Mouse (Mus musculus): ENCODE measurements around the gene Klhl41. TPM values are rescaled to one million over a fixed set of nuclear protein-coding genes. Genes with fewer than 3 reads are reported as not detected.

The Klhl41 gene
- total RNA-seq, 2 experiments from 2014 or later = 69.8 to 78.5 TPM

Other genes starting within 250 kb of the Klhl41 start
- gene Lrp2, start 84.1 kb upstream of the Klhl41 start, total RNA-seq (2021) = 1 to 10 TPM; 1.1 to 1.4 TPM
- 1 to 10 TPM; 4.2 to 5.1 TPM for gene Bbs5, start 22.9 kb upstream of the Klhl41 start, total RNA-seq (2021)
- 10 to 100 TPM; 27.8 to 29.6 TPM for gene Fastkd1, start 43.4 kb downstream of the Klhl41 start, total RNA-seq (2021)
- gene Ppig, start 52.4 kb downstream of the Klhl41 start, total RNA-seq (2021) = 10 to 100 TPM; 37.2 to 38.7 TPM
- gene Ccdc173, start 119.5 kb downstream of the Klhl41 start, total RNA-seq (2021) = under 1 TPM; 0.39 to 0.64 TPM
- gene Phospho2, start 119.5 kb downstream of the Klhl41 start, total RNA-seq (2021) = 10 to 100 TPM; 20.5 to 24.7 TPM
- gene Klhl23, start 151.8 kb downstream of the Klhl41 start, total RNA-seq (2021) = 10 to 100 TPM; 39.1 to 45.6 TPM
- gene Ssb, start 191.4 kb downstream of the Klhl41 start, total RNA-seq (2021) = 10 to 100 TPM; 59.5 to 71.5 TPM
- gene Mettl5, start 215.5 kb downstream of the Klhl41 start, total RNA-seq (2021) = 10 to 100 TPM; 21.4 to 23.6 TPM
- gene Ubr3, start 227.1 kb downstream of the Klhl41 start, total RNA-seq (2021) = 100 to 1,000 TPM; 119 to 124 TPM